Mouse (Mus musculus) C2C12 (cell line): ENCODE results near the gene Samd4b.

Experiments used
- CEBPB ChIP-seq: IDR thresholded peaks from one replicate; pipeline ENCODE4 v1.6.1; 2011; ENCODE audit warnings: low read depth, mild to moderate bottlenecking, control low read depth, moderate library complexity
- USF1 ChIP-seq: IDR thresholded peaks from one replicate; pipeline ENCODE4 v1.6.1; 2011; ENCODE audit warnings: low read depth, mild to moderate bottlenecking, control low read depth, moderate library complexity

DNA sequence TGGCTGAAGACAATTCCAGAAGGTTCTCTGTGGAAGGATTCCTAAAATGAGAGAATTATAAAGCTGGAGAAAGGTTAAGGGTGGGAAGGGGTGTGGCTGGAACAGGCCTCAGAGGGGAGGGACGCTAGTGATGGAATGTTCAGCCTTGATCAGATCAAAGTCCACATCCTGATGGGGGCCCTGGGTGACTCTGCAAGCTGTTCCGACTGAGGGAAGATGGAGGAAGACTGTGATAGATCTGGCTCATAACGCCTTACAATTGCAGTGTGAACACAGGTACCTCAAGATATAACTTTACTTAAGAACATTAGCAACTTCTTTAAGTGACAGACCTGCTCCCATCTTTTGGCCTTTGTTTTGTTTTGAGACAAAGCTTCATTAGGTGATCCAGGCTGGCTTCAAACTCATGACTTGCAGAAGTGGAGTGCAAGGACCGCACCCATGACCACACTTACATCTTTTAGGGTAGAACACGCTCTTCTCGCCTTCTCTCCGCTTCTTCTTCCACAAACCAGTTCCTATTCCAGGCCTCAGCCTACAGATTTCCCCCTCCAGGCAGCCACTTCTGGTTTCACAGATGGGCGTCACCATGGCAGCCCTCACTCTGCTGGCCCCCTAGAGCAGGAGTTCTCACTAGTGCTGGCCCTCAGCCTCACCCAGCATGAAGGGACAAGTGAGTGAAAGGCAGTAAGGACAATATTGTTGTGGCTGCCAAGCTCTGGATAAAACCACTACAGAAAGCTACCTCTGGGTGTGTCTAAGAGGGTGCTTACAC lies 14.2 kb downstream of the Samd4b start:
- TF ChIP-seq USF1 (no peak), CEBPB (no peak)
